Mouse (Mus musculus): ENCODE data around the gene Gabra1. TPM values are rescaled to one million over a fixed set of nuclear protein-coding genes. Genes with fewer than 3 reads are reported as not detected.

Gene Gabra1
- 1 to 10 TPM in 1 of 2 experiments, under 1 TPM in 1; 0.31 to 1.6 TPM for total RNA-seq (2021)
- long read RNA-seq, experiment 1 = 0 reads
- long read RNA-seq, experiment 2 = 0 reads

GRCm38 (mm10) chr11:42182825-42183152 lies at the start of gene Gabra1:
Gene Gabra1 (minus strand): TSS chr11:42182930.
- Histone ChIP-seq H3K27ac (no peak within 1 kb of the TSS), H3K4me3 (peak within 1 kb of the TSS; percentile 62)
- no peak for DNase-seq
- intact Hi-C loops (cut with DNase I) = no loop called here
- TF ChIP-seq CTCF (IDR thresholded peaks at IDR 0.05) = no peak

GRCm38 (mm10) chr11:42181973-42182824 lies 531 bp downstream of the Gabra1 start:
- Histone ChIP-seq H3K4me3 (peak overlapping the region; percentile 62), H3K27ac (no peak overlapping the region)
- TF ChIP-seq CTCF (IDR thresholded peaks at IDR 0.05) = no peak
- DNase-seq = no peak
- intact Hi-C loops (cut with DNase I) = no loop called here

- H3K4me3 ChIP-seq = peak overlapping the region; percentile 62
- DNase-seq = no peak
- no peak for TF ChIP-seq CTCF (IDR thresholded peaks at IDR 0.05)
- no peak overlapping the region for H3K27ac ChIP-seq
- intact Hi-C loops (cut with DNase I) = no loop called here
Observed at GRCm38 (mm10) chr11:42181426-42181825, 1.3 kb downstream of the Gabra1 start.

- no peak overlapping the region for H3K4me3 ChIP-seq
- H3K27ac ChIP-seq = no peak overlapping the region
- no peak for DNase-seq
- TF ChIP-seq CTCF (IDR thresholded peaks at IDR 0.05) = no peak
- intact Hi-C loops (cut with DNase I) = no loop called here
Observed at GRCm38 (mm10) chr11:42179535-42179934, 3.2 kb downstream of the Gabra1 start.

- no peak for DNase-seq
- Histone ChIP-seq H3K4me3 (no peak overlapping the region), H3K27ac (no peak overlapping the region)
- peak; percentile 12; the same call in 1 of the 2 replicates for TF ChIP-seq CTCF (IDR thresholded peaks at IDR 0.05)
- intact Hi-C loops (cut with DNase I) = no loop called here
Observed at GRCm38 (mm10) chr11:42178296-42178695, 4.4 kb downstream of the Gabra1 start.

GRCm38 (mm10) chr11:42151396-42151795 lies 31.3 kb downstream of the Gabra1 start:
- intact Hi-C loops (cut with DNase I) = no loop called here
- Histone ChIP-seq H3K27ac (no peak overlapping the region), H3K4me3 (no peak overlapping the region)
- TF ChIP-seq CTCF (IDR thresholded peaks at IDR 0.05) = no peak
- DNase-seq = no peak

GRCm38 (mm10) chr11:42116931-42117330 lies 65.8 kb downstream of the Gabra1 start:
- intact Hi-C loops (cut with DNase I) = no loop called here
- no peak for TF ChIP-seq CTCF (IDR thresholded peaks at IDR 0.05)
- no peak overlapping the region for H3K4me3 ChIP-seq
- no peak for DNase-seq
- no peak overlapping the region for H3K27ac ChIP-seq

GRCm38 (mm10) chr11:42110051-42110450 lies 72.7 kb downstream of the Gabra1 start:
- no peak for DNase-seq
- intact Hi-C loops (cut with DNase I) = no loop called here

GRCm38 (mm10) chr11:42109627-42110026 lies 73.1 kb downstream of the Gabra1 start:
- TF ChIP-seq CTCF (IDR thresholded peaks at IDR 0.05) = no peak
- no peak for DNase-seq
- Histone ChIP-seq H3K27ac (no peak overlapping the region), H3K4me3 (no peak overlapping the region)
- intact Hi-C loops (cut with DNase I) = no loop called here

More at GRCm38 (mm10) chr11:42110051-42110450, 72.7 kb downstream of the Gabra1 start:
- Histone ChIP-seq H3K4me3 (no peak overlapping the region), H3K27ac (no peak overlapping the region)
- TF ChIP-seq CTCF (IDR thresholded peaks at IDR 0.05) = no peak

GRCm38 (mm10) chr11:42095556-42095955 lies 87.2 kb downstream of the Gabra1 start:
- no peak for TF ChIP-seq CTCF (IDR thresholded peaks at IDR 0.05)
- no peak overlapping the region for H3K4me3 ChIP-seq
- no peak for DNase-seq
- intact Hi-C loops (cut with DNase I) = no loop called here
- no peak overlapping the region for H3K27ac ChIP-seq

Other genes starting within 250 kb of the Gabra1 start
- gene Gabrg2, start 182.1 kb downstream of the Gabra1 start, total RNA-seq (2021) = under 1 TPM; 0.26 to 0.36 TPM
- not detected for gene Gabra6, start 138.1 kb upstream of the Gabra1 start, total RNA-seq (2021)
- under 1 TPM; 0.61 to 0.79 TPM for gene Gabrb2, start 236.8 kb upstream of the Gabra1 start, total RNA-seq (2021)